Mouse (Mus musculus) lung, adult 2 months (tissue): ENCODE measurements around the gene Dpy30. TPM values are rescaled to one million over a fixed set of nuclear protein-coding genes. Genes with fewer than 3 reads are reported as not detected.
"Not testable (repeated sequence)": the region's sequence is repeated elsewhere in the genome, so short reads cannot be mapped to it uniquely, and the experiment has no call there.

Source experiments
- DNase-seq: peaks from one replicate; pipeline ENCODE4 v3.0.0; 2022
- H3K4me1 ChIP-seq: fragments of 200-500 bp; 2 replicates; pipeline ENCODE4 v1.6.1; 2011; ENCODE audit warnings: low read length; ENCODE audit not compliant: control insufficient read depth, insufficient read depth
- H3K4me3 ChIP-seq: fragments of 200-500 bp; replicated peaks from 2 replicates; pipeline ENCODE3; 2011; ENCODE audit warnings: low read depth, mild to moderate bottlenecking, control low read depth, low read length; ENCODE audit errors: extremely low read depth
- CTCF ChIP-seq: fragments of 200-500 bp; IDR thresholded peaks from 2 replicates; pipeline ENCODE4 v1.5.1; 2011; ENCODE audit warnings: mild to moderate bottlenecking, low read length, control low read depth; ENCODE audit not compliant: insufficient read depth
- POLR2A ChIP-seq: fragments of 200-500 bp; IDR thresholded peaks from 2 replicates; pipeline ENCODE4 v1.6.1; 2011; ENCODE audit warnings: low read depth, mild to moderate bottlenecking, control low read depth, low read length, borderline replicate concordance; ENCODE audit errors: extremely low read depth
- WGBS: fragments of 180-500 bp; shearing (Covaris S2); methylation state at CpG from one replicate; pipeline ENCODE4 v1.1.7; 2018; 5-methylcytosine and 5-hydroxymethylcytosine counted together
- polyA plus RNA-seq: library from polyadenylated mRNA; depleted of rRNA; stranded (reverse); fragments of >200 nt; gene quantifications from 2 replicates; pipeline ENCODE4 v1.2.3, GENCODE M21; 2012

Dpy30 gene
- polyA plus RNA-seq, 1 experiment = 28.7 TPM

- Histone ChIP-seq H3K4me3 (no peak overlapping the region), H3K4me1 (peaks cover 2% of the 10 kb centered on the region; the same call in 1 of the 2 replicates)
- DNase-seq = no peak
- TF ChIP-seq CTCF = no peak
- no peak for TF ChIP-seq POLR2A
- WGBS = 94% methylated on average over 6 of the region's 6 CpGs
Measured at GRCm38 (mm10) chr17:74318721-74319120, 5.0 kb downstream of the Dpy30 start.

- TF ChIP-seq POLR2A (peak; percentile 87), CTCF (no peak)
- peaks cover 2% of the 10 kb centered on the region; the same call in 1 of the 2 replicates for H3K4me1 ChIP-seq
- under 1% methylated on average over 48 of the region's 48 CpGs for WGBS
- peak overlapping the region; percentile 88 for H3K4me3 ChIP-seq
- DNase-seq = peak; percentile 89
Measured at GRCm38 (mm10) chr17:74316309-74316863, 7.4 kb downstream of the Dpy30 start.

- WGBS = under 1% methylated on average over 45 of the region's 45 CpGs
- DNase-seq = no peak
- Histone ChIP-seq H3K4me1 (peaks cover 2% of the 10 kb centered on the region; the same call in 1 of the 2 replicates), H3K4me3 (peak overlapping the region; percentile 88)
- TF ChIP-seq POLR2A (no peak), CTCF (no peak)
Measured at GRCm38 (mm10) chr17:74315445-74316308, 8.1 kb downstream of the Dpy30 start.

GRCm38 (mm10) chr17:74306021-74306420 lies 17.7 kb downstream of the Dpy30 start:
- Histone ChIP-seq H3K4me1 (no peaks in the 10 kb centered on the region), H3K4me3 (no peak overlapping the region)
- DNase-seq = no peak
- 90% methylated on average over 1 of the region's 1 CpGs for WGBS
- TF ChIP-seq CTCF = no peak

- H3K4me1 ChIP-seq = no peaks in the 10 kb centered on the region
- no peak for DNase-seq
- WGBS = 89% methylated on average over 4 of the region's 4 CpGs
Measured at GRCm38 (mm10) chr17:74305616-74306015, 18.1 kb downstream of the Dpy30 start.

GRCm38 (mm10) chr17:74304060-74304459 lies 19.7 kb downstream of the Dpy30 start:
- WGBS = 88% methylated on average over 4 of the region's 4 CpGs
- Histone ChIP-seq H3K4me1 (no peaks in the 10 kb centered on the region), H3K4me3 (no peak overlapping the region)
- TF ChIP-seq POLR2A (no peak), CTCF (no peak)
- DNase-seq = no peak

More at GRCm38 (mm10) chr17:74305616-74306015, 18.1 kb downstream of the Dpy30 start:
- TF ChIP-seq CTCF (no peak), POLR2A (no peak)
- no peak overlapping the region for H3K4me3 ChIP-seq

- WGBS = 82% methylated on average over 5 of the region's 5 CpGs
- Histone ChIP-seq H3K4me3 (no peak overlapping the region), H3K4me1 (0 out of 2 replicates have a peak, but pooled peaks cover 2% of the 10 kb centered on the region)
- no peak for DNase-seq
- TF ChIP-seq CTCF = no peak
Measured at GRCm38 (mm10) chr17:74300089-74300488, 23.7 kb downstream of the Dpy30 start.

GRCm38 (mm10) chr17:74296991-74297390 lies 26.8 kb downstream of the Dpy30 start:
- not testable (repeated sequence) for H3K4me3 ChIP-seq, H3K4me1 ChIP-seq, DNase-seq
- 88% methylated on average over 5 of the region's 5 CpGs for WGBS

- WGBS = 31% methylated on average over 11 of the region's 11 CpGs
- no peak for DNase-seq
- peak overlapping the region; percentile 99 for H3K4me3 ChIP-seq
- peaks cover 2% of the 10 kb centered on the region for H3K4me1 ChIP-seq
- TF ChIP-seq CTCF (peak; percentile 55), POLR2A (no peak)
Measured at GRCm38 (mm10) chr17:74296076-74296823, 27.5 kb downstream of the Dpy30 start.
